Mouse (Mus musculus) liver, postnatal 0 days (tissue): ENCODE measurements at regions not wholly inside any gene's neighbourhood (a gene's known extent, or its start where the extent isn't known, plus 50 kb on each side); places are given as distances from the start of the nearest gene placed in this dataset.
A peak's percentile ranks its signal among the peaks of the same experiment; 100 is the strongest.

Experiments used
- ATAC-seq: fragments of 200-750 bp; cut with Nextera tagmentation; 2 replicates; pipeline ENCODE4 v1.8.0; 2017; ENCODE audit warnings: mild to moderate bottlenecking, moderate library complexity
- DNase-seq: peaks from one replicate; pipeline ENCODE4 v3.0.0-alpha.2; 2016
- H3K27ac ChIP-seq: fragments of 300-500 bp; sonication (generic); 2 replicates; pipeline ENCODE4 v1.5.1; 2014; ENCODE audit warnings: antibody characterized with exemption, moderate library complexity, mild to moderate bottlenecking, low read depth
- H3K27me3 ChIP-seq: fragments of 300-500 bp; sonication (generic); 2 replicates; pipeline ENCODE4 v1.6.1; 2014; ENCODE audit warnings: low read length, control low read depth, mixed read lengths; ENCODE audit not compliant: insufficient read depth
- H3K36me3 ChIP-seq: fragments of 300-500 bp; sonication (generic); replicated peaks from 2 replicates; pipeline ENCODE4 v1.6.1; 2014; ENCODE audit warnings: mild to moderate bottlenecking, control low read depth, low read length, moderate library complexity, mixed read lengths; ENCODE audit not compliant: insufficient read depth
- H3K4me1 ChIP-seq: fragments of 300-500 bp; sonication (generic); 2 replicates; pipeline ENCODE4 v1.6.1; 2014; ENCODE audit warnings: antibody characterized with exemption, mild to moderate bottlenecking, control low read depth; ENCODE audit not compliant: insufficient read depth
- H3K4me2 ChIP-seq: fragments of 300-500 bp; sonication (generic); 2 replicates; pipeline ENCODE4 v1.6.1; 2014; ENCODE audit warnings: low read depth, mild to moderate bottlenecking, low read length, moderate library complexity, mixed read lengths
- H3K4me3 ChIP-seq: fragments of 300-500 bp; sonication (generic); 2 replicates; pipeline ENCODE4 v1.5.1; 2014; ENCODE audit warnings: low read depth, low read length
- H3K9ac ChIP-seq: fragments of 300-500 bp; sonication (generic); replicated peaks from 2 replicates; pipeline ENCODE4 v1.6.1; 2014; ENCODE audit warnings: mild to moderate bottlenecking, moderate library complexity
- H3K9me3 ChIP-seq: fragments of 300-500 bp; sonication (generic); 2 replicates; pipeline ENCODE4 v1.6.1; 2016; ENCODE audit warnings: mild to moderate bottlenecking, control low read depth, low read length, mixed read lengths
- CTCF ChIP-seq: sonication (generic); IDR thresholded peaks from 2 replicates; pipeline ENCODE4 v1.5.1; 2016; ENCODE audit warnings: antibody characterized with exemption, low read depth
- EP300 ChIP-seq: IDR thresholded peaks from 2 replicates; pipeline ENCODE4 v1.6.1; 2016; ENCODE audit warnings: antibody characterized with exemption, low read depth, mild to moderate bottlenecking
- WGBS: fragments of 180-500 bp; shearing (Covaris S2); extraction: QIAGEN DNeasy Blood & Tissue Kit; methylation state at CpG from one replicate; pipeline ENCODE4 v1.1.7; 2014; ENCODE audit not compliant: insufficient replicate concordance; 5-methylcytosine and 5-hydroxymethylcytosine counted together

- Histone ChIP-seq H3K36me3 (no peaks in the 10 kb centered on the region), H3K27me3 (no peaks in the 10 kb centered on the region), H3K4me2 (no peak overlapping the region), H3K4me3 (no peak overlapping the region), H3K9ac (no peak overlapping the region), H3K4me1 (no peaks in the 10 kb centered on the region), H3K9me3 (no peaks in the 10 kb centered on the region), H3K27ac (no peak overlapping the region)
- TF ChIP-seq EP300 (no peak), CTCF (no peak)
- no peak for ATAC-seq
- DNase-seq, result no peak
Observed at GRCm38 (mm10) chr5:46883956-46884355, 1026.5 kb upstream of the Lcorl start.

- no peaks in the 10 kb centered on the region for H3K36me3 ChIP-seq
- H3K27ac ChIP-seq, result no peak overlapping the region
- TF ChIP-seq EP300 (no peak), CTCF (no peak)
- no peak overlapping the region for H3K9ac ChIP-seq
- no peak for DNase-seq
- H3K4me3 ChIP-seq, result no peak overlapping the region
- no peaks in the 10 kb centered on the region for H3K27me3 ChIP-seq
- H3K9me3 ChIP-seq, result no peaks in the 10 kb centered on the region; the same call in 1 of the 2 replicates
- ATAC-seq, result no peak
- H3K4me2 ChIP-seq, result no peak overlapping the region
- no peaks in the 10 kb centered on the region for H3K4me1 ChIP-seq
Observed at GRCm38 (mm10) chr5:46856837-46857236, 999.4 kb upstream of the Lcorl start.

GRCm38 (mm10) chr5:46845175-46845574, 987.8 kb upstream of the Lcorl start:
- no peak for DNase-seq
- H3K9me3 ChIP-seq, result no peaks in the 10 kb centered on the region
- no peaks in the 10 kb centered on the region for H3K4me1 ChIP-seq
- no peak overlapping the region for H3K4me2 ChIP-seq
- 79% methylated on average over 2 of the region's 2 CpGs for WGBS
- ATAC-seq, result no peak
- H3K36me3 ChIP-seq, result no peaks in the 10 kb centered on the region
- no peak overlapping the region for H3K9ac ChIP-seq
- TF ChIP-seq CTCF (no peak), EP300 (no peak)
- no peak overlapping the region for H3K27ac ChIP-seq
- no peak overlapping the region for H3K4me3 ChIP-seq
- H3K27me3 ChIP-seq, result no peaks in the 10 kb centered on the region

GRCm38 (mm10) chr5:46836810-46837209, 979.4 kb upstream of the Lcorl start:
- WGBS, result 71% methylated on average over 4 of the region's 4 CpGs
- peak; percentile 75 for ATAC-seq
- H3K27me3 ChIP-seq, result no peaks in the 10 kb centered on the region

GRCm38 (mm10) chr5:46830797-46831618, 973.6 kb upstream of the Lcorl start:
- TF ChIP-seq CTCF (no peak), EP300 (no peak)
- Histone ChIP-seq H3K36me3 (no peaks in the 10 kb centered on the region), H3K4me2 (no peak overlapping the region), H3K27me3 (no peaks in the 10 kb centered on the region), H3K4me1 (no peaks in the 10 kb centered on the region), H3K9me3 (no peaks in the 10 kb centered on the region), H3K9ac (no peak overlapping the region), H3K27ac (no peak overlapping the region), H3K4me3 (no peak overlapping the region)
- ATAC-seq (no peak), DNase-seq (no peak)
- WGBS, result 80% methylated on average over 9 of the region's 9 CpGs

More at GRCm38 (mm10) chr5:46836810-46837209, 979.4 kb upstream of the Lcorl start:
- H3K4me3 ChIP-seq, result no peak overlapping the region
- H3K27ac ChIP-seq, result no peak overlapping the region
- H3K9me3 ChIP-seq, result no peaks in the 10 kb centered on the region
- no peak overlapping the region for H3K4me2 ChIP-seq
- H3K9ac ChIP-seq, result no peak overlapping the region
- TF ChIP-seq EP300 (no peak), CTCF (no peak)
- no peaks in the 10 kb centered on the region for H3K4me1 ChIP-seq
- H3K36me3 ChIP-seq, result no peaks in the 10 kb centered on the region
- peak; percentile 14 for DNase-seq

GRCm38 (mm10) chr5:46830114-46830513, 972.7 kb upstream of the Lcorl start:
- WGBS, result 87% methylated on average over 6 of the region's 6 CpGs
- Histone ChIP-seq H3K27ac (no peak overlapping the region), H3K27me3 (no peaks in the 10 kb centered on the region), H3K36me3 (no peaks in the 10 kb centered on the region), H3K4me3 (no peak overlapping the region), H3K4me2 (no peak overlapping the region), H3K9ac (no peak overlapping the region), H3K9me3 (no peaks in the 10 kb centered on the region), H3K4me1 (no peaks in the 10 kb centered on the region)
- no peak for TF ChIP-seq EP300
- no peak for TF ChIP-seq CTCF
- DNase-seq (no peak), ATAC-seq (no peak)
